Mouse (Mus musculus) WW6 (cell line): ENCODE data around the gene Rpl36-ps4.
"Not testable (repeated sequence)": the region's sequence is repeated elsewhere in the genome, so short reads cannot be mapped to it uniquely, and the experiment has no call there.

Experiments
- DNase-seq: peaks from one replicate; pipeline ENCODE4 v3.0.0-alpha.2; 2013; ENCODE audit warnings: low read depth, low spot score

The Rpl36-ps4 gene

GRCm38 (mm10) chr17:87936156-87936555 is 15.4 kb downstream of the Rpl36-ps4 start:
- DNase-seq = no peak

- no peak for DNase-seq
These were observed 28.3 kb downstream of the Rpl36-ps4 start for GRCm38 (mm10) chr17:87948965-87949584.

- not testable (repeated sequence) for DNase-seq
These were observed 33.9 kb downstream of the Rpl36-ps4 start for GRCm38 (mm10) chr17:87954618-87955124.

- DNase-seq = no peak
These were observed 36.5 kb downstream of the Rpl36-ps4 start for GRCm38 (mm10) chr17:87957096-87957840.

- no peak for DNase-seq
These were observed 37.5 kb downstream of the Rpl36-ps4 start for GRCm38 (mm10) chr17:87958283-87958682.

GRCm38 (mm10) chr17:87959406-87959805 is 38.6 kb downstream of the Rpl36-ps4 start:
- not testable (repeated sequence) for DNase-seq

GRCm38 (mm10) chr17:87959931-87960330 is 39.2 kb downstream of the Rpl36-ps4 start:
- not testable (repeated sequence) for DNase-seq

GRCm38 (mm10) chr17:87963081-87964075 is 42.6 kb downstream of the Rpl36-ps4 start:
- no peak for DNase-seq

- not testable (repeated sequence) for DNase-seq
These were observed 47.7 kb downstream of the Rpl36-ps4 start for GRCm38 (mm10) chr17:87968483-87968926.
